Mouse (Mus musculus): ENCODE results near the gene H2al1k.
"Not testable (repeated sequence)": the region's sequence is repeated elsewhere in the genome, so short reads cannot be mapped to it uniquely, and the experiment has no call there.

H2al1k gene

DNA sequence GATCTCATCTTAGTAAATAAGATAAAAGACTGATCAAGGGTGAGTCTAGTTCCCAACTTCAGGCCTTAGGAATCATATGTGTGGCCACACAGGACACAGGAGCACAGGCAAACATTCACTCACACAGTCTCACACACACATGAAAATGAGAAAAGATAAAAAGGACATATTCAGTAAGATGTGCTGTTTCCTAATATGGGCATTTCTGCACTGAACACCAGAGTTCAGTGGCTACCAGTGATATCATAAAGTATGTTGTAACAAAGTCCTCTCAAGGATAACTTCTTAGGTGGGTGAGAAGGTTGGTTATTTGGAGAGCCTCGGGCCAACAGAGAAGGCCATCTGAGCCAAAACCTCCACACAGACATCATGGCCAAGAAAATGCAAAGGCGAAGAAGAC, at the start of gene H2al1k:
TSS of gene H2al1k (plus strand) at position 301 of the 400 bp plus-strand sequence.
- DNase-seq (ENCODE audit: extremely low read depth, low read depth, low spot score), result not testable (repeated sequence)

DNA sequence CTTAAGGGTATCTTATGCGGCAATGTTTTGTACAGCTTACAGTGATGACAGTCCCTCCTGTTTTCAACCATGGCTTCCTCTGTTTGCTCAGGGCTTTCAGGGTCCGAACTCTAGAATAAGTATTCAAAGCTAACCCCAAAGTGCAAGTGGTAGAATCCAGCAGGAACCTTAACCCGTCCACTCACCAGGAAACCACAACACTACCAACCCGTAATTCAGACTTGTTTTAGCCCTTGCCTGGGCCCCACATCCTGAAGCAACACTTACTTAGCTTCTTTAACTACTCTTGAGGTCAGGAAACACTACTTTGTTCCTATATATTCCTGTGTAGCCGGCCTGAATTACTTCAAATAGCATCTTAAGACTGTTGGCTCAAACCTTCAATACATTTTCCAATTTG, 47.6 kb upstream of the H2al1k start:
- no peak for DNase-seq (ENCODE audit: extremely low read depth, low read depth, low spot score)

DNA sequence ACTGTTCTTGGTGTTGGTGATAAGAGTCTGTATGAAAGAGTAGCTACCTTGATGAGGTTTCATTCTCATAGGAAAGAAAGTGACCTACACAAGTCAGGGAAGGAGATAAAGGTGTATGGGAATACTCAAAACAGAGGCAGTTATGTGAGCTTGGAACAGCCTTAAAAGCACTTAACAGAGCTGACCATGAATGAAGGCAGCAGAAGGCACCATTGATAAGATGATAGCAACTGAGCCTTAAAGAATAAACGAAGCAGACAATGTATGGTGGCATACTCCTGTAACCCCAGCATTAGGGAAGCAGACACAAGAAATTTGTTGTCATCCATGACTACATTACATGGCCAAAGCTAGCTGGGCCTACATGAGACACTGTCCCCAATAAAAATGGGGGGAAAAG, 47.0 kb upstream of the H2al1k start:
- DNase-seq (ENCODE audit: extremely low read depth, low read depth, low spot score), result no peak

DNA sequence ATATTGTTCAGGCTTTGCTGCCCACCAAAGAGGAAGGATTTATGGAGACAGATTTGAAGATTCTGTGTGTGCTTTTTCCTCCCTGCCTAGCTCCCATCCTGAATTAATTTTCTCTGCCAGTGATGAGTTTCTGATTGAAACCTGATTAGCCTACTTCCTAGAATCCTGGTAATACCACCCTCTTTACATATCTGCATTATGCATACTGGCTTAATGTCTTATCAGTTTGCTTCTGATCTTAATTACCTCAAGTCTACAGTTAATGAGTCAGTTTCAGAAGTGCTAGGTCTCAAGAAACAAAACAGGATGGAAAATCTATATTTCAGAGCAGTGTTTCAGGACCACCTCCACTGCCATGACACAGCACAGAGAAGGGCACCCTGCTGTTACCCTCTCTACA, 34.0 kb upstream of the H2al1k start:
- not testable (repeated sequence) for DNase-seq (ENCODE audit: extremely low read depth, low read depth, low spot score)

DNA sequence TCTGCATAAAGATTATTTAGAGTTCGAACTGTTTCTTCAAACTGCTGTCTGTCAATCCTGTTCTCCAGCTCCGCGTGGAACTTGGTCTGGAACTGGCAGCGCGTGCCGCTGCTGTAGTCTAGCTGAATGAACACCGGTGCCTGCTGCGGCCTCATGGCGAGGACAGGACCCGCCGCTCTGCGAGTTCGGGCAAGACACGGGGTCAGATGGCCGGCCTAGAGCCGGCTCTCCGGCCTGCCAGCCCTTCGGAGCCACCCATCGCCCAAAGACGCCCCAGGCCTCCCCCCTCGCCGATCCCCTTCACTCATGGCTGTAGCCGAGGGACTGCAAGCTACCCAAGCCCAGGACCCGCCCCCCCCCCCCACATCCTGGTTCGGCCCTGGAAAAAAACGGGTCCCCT, 22.5 kb upstream of the H2al1k start:
- DNase-seq (ENCODE audit: extremely low read depth, low read depth, low spot score), result not testable (repeated sequence)

DNA sequence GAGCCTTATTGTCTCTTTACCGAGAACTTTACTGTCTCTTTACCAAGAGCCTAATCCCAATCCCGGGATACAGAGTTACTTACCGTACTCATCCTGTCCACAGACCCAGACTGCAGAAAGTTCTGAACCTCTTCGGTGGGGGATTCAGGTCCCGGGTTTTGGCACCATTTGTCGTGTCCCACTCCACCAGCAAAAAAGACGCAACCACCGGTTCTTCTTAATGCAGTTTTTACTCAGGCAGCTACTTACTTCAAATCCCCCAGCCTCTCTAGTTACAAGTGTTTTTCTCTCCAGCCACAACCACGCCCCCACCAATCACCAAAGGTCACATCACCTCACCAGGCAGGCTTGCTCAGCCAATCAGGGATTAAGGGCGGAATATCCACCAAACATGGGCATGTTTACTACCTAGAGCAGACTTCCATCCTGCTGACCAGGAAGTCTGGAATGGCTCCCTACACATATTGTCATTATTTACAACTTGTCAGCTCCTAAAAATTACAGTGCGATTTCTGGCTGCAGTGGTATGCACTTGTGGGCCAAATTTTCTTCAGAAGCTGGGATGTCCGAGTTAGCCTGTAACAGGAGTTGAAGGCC, 18.0 kb upstream of the H2al1k start:
- not testable (repeated sequence) for DNase-seq (ENCODE audit: extremely low read depth, low read depth, low spot score)

DNA sequence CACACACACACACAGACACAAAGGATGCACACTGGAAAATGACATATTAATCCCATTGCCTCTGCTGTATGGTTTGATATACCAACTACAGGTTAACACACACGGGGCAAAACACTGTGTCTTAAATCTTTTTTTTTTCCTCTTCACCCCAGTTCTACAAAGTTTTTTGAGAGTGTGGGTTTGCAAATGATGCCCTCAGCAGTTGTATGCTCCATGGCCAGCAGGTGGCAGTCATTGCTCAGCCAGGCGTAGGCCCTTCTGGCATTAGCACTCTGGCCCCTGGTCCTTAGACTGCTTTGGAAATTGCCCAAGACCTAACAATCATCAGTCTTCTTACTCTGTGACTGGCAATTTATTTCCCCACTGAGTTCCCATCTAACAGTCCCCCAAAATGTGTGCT, 17.4 kb upstream of the H2al1k start:
- DNase-seq (ENCODE audit: extremely low read depth, low read depth, low spot score), result not testable (repeated sequence)

DNA sequence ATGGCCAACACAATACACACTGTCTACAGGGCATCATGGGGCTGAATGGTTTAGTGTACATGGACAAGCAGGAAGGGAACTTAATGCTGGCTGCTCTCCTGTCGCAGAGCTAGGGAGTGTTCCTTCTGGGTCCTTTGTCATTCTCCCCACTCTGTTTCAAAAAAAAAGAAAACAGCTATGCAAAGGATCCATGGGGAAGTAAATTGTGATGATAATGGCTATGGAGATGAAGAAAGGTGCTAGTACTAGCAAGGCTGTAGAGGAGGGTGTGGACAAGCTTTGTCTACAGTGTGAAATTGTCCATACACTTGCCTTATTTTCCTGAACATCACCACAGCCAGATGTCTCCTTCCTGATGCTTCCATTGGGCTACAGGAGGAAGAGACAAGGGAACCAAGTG, 15.4 kb upstream of the H2al1k start:
- not testable (repeated sequence) for DNase-seq (ENCODE audit: extremely low read depth, low read depth, low spot score)

DNA sequence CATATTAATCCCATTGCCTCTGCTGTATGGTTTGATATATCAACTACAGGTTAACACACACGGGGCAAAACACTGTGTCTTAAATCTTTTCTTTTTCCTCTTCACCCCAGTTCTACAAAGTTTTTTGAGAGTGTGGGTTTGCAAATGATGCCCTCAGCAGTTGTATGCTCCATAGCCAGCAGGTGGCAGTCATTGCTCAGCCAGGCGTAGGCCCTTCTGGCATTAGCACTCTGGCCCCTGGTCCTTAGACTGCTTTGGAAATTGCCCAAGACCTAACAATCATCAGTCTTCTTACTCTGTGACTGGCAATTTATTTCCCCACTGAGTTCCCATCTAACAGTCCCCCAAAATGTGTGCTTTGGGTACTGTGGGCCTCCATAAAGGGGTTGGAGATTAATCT, 23.6 kb downstream of the H2al1k start:
- DNase-seq (ENCODE audit: extremely low read depth, low read depth, low spot score), result not testable (repeated sequence)

DNA sequence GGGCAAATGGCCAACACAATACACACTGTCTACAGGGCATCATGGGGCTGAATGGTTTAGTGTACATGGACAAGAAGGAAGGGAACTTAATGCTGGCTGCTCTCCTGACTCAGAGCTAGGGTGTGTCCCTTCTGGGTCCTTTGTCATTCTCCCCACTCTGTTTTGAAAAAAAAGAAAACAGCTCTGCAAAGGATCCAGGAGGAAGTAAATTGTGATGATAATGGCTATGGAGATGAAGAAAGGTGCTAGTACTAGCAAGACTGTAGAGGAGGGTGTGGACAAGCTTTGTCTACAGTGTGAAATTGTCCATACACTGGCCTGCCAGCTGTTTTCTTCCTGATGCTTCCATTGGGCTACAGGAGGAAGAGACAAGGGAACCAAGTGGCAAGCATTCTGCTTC, 25.5 kb downstream of the H2al1k start:
- DNase-seq (ENCODE audit: extremely low read depth, low read depth, low spot score), result not testable (repeated sequence)

All from fat pad, adult 2 months (tissue).